Mouse (Mus musculus): ENCODE results near the gene L3mbtl3.

DNA sequence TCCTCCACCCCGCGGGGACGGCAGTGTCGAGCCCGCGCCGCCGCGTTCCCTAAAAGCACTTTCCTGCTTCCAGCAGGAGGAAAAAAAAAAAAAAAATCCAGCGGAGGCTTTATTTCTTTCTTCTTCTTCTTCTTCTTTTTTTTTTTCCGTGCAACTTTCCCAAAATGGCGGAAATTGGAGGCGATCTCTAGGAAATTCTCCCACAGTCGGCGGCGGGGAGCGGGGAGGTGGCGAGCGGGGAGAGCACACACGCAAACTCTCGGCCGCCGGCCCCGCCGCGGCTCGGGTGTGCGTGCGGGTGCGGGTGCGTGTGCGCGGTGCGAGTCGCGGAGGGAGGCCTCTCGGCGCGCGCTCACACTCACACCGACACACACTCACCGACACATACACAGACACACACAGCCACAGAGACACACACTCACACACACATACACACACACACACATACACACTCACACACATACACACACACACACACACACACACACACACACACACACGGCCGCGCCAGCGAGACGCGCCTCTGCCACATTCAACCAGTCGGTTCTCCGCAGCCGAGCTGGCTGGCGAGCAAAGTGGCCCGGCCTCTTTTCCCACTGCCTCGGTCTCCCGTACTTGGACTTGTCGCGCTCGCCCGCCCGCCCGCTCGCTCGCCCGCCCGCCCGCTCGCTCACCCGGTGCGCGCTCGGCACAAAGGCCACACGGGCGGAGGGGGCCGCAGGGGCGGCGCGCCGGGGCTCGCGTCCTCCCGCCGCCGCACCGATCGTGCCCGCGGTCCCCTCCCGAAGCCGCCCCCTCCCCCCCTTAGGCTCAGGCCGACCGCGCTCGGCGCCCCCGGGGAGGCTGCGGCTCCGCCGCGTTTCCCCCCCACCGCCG is 1.1 kb downstream of the L3mbtl3 start:
- TF ChIP-seq POLR2A (IDR thresholded peaks at IDR 0.05; ENCODE audit: borderline replicate concordance, low read depth, low read length) (no peak), CTCF (IDR thresholded peaks at IDR 0.05; ENCODE audit: low read depth, low read length) (no peak)
